Mouse (Mus musculus) CD4-positive, CD25-positive, alpha-beta regulatory T cell, adult 2 months (primary cell): Measurements from ENCODE around the gene Rab6b.
"Not testable (repeated sequence)": the region's sequence is repeated elsewhere in the genome, so short reads cannot be mapped to it uniquely, and the experiment has no call there.

Source experiments
- DNase-seq: peaks from one replicate; pipeline ENCODE4 v3.0.0-alpha.2; 2012; ENCODE audit warnings: low read depth, low spot score

Rab6b gene

DNA sequence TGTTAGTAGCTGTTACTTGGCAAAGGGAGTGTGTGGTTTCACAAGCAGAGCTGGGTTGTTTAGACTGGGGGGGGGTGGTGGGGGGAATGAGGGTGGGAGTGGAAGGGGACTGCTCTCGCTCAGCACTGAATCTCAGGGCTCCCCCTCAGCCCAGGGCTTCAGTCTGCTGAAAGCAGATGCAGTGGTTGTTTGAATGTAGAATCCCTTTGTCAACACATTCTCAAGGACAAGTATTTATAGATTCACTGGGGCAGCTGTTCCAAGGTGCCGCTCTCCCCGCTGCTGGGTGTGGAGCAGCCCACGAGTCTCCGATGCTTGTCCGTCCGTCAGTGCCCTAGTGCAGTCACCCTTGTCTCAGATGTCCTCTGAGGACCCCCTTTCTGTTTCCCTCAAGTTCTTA lies 29.7 kb downstream of the Rab6b start:
- DNase-seq, result no peak

DNA sequence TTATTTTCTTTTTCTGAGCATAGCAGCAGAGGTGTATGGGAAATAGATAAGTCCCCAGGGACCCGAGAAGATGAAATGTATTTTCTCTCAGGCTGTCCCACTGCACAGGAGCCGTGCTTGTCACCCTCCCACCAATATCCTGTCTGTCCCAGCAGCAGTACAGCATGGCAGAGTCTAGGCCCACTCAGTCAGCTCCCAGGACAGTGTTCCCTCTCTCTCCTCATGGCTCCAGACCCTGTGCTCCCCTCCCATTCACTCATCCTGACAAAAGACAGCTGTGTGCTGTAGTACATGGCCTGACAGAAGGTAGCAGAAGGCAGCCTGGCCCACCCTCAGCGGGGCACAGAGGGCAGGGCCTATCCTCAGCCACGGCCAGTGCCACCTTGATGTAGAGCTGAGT lies 32.3 kb downstream of the Rab6b start:
- DNase-seq, result no peak

DNA sequence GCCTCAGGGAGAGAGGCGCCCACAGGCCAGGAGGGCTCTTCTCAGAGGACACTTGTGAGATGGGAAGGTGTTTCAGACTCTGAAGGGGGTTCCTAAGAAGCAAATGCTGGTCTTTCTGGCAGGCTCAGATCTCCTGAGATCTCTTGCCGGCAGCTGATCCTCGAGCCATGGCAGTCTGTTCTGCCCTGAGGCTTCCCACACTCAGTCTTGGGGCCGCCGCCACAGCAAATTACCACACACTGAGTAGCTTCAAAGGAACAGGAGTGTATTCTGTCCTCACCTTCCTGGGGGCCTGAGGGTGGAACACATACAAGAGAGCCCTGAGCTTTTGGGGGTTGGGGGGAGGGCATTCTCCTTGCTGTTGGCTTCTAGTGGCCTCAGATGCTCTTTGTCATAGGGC lies 33.8 kb downstream of the Rab6b start:
- DNase-seq, result no peak

DNA sequence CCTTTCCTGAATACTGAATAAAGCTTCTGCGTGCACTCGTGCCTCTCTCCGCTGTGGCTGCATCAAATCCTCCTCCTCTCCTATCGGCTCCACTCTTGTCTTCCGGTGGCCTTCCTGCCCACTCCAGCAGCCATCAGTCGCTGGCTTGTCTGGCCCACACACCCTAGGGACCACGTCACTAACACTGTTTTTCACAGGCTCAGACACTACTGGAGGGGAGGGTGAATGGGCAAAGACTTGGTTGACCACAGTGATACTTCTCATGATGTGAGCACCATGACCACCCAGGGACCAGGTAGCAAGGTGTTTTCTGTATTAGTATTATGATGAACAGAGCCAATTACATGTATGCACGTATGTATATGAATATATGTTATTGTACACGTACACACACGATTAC lies 34.7 kb downstream of the Rab6b start:
- DNase-seq, result no peak

DNA sequence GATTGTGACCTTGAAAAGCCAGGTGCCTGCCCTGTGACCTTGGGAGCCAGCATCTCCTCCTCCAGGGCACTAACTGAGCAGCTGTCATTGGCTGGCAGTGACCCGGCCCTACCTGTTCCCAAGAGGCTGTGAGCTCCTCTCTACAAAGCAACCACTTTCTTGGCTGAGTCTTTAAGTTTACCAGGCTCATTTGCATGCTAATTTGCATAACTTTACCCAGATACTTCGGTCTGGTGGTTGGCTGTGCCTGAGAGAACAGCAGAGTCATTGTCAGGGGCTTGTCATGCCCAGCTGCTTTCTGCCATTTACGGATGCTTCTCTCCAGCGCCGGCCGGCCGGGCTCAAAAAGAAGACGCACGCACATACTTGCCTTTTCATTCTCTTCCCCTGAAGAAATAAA lies 35.1 kb downstream of the Rab6b start:
- DNase-seq, result no peak

DNA sequence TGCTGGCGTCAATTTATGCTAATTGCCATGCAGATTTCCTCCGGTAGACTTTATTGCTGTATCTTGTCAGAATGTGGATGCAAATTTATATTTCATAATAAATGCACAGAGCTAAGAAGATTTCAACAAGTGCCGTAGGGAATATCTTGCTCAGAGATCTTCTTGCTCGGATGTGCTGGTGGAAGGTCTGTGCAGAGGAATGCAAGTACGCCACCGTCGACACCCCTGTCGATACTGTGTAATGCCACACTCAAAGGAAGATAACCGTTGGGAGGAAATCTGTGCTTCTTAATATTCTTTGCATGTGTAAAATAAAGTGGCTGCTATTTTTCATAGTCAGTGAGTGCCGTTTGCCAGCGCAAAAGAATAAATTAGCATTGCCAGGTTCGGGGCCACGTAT lies 35.5 kb downstream of the Rab6b start:
- DNase-seq, result no peak

DNA sequence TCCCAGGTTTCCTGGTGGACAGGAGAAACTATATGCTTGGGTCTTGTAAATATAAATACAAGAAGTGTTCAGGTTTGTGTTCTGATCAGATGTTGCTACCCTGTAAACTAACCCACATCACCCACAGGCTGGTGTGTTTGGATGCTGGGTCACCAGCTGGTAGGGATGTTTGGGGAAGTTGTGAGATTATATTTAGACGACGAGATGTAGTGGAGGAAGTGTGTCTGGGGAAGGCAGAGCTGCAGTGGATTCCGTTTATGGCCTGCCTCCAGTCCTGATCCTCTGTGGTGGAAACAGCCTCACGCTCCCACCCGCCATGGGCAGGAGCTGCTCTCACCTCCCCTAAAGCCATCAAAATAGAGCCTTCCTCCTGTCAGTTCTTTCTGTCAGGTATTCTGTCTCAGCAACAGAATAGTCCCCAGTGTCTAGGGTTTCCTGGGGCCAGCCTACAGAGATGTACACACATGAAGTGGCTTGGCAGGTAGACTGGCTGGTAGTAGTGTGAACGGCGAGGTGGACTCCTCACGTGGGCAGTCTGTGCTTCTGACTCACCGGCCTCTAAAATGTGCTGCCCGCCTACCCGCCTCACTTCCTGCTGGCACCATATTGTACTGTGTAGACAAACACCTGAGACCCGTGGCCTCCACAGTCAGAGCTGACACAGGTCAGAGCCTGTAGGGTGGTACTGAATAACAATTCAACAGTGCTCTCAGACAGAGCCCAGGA lies 37.6 kb downstream of the Rab6b start:
- DNase-seq, result no peak

DNA sequence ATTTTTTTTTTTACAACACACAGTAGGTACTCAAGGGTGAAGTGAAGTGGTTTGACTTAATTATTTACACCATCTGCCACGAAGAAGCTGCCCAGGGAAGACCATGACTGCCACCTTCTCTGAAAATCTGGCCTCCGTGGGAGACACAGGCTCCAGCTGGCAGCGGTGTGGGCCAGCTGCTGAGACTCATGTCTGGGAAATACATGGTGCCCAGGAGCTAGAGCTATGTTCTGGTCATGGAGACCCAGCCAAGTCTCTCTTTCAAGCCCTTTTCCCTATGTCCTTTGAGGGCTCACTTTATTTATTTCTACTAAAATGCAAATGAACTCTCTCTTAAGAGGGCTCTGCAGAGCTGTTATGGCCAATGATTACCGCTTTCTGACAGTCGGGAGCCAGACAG lies 41.7 kb downstream of the Rab6b start:
- DNase-seq, result no peak

DNA sequence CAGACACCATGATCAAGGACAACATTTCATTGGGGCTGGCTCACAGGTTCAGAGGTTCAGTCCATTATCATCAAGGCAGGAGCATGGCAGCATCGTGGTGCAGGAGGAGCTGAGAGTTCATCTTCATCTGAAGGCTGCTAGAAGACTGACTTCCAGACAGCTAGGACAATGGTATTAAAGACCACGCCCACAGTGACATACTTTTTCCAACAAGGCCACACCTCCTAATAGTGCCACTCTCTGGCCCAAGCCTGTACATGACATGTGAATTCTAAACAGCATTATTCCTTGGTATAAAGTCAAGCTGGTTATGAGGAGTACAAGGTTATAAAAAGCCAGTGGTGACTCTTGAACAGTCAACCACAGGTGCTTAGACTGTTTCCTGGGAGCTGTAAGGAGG lies 43.0 kb downstream of the Rab6b start:
- no peak for DNase-seq

DNA sequence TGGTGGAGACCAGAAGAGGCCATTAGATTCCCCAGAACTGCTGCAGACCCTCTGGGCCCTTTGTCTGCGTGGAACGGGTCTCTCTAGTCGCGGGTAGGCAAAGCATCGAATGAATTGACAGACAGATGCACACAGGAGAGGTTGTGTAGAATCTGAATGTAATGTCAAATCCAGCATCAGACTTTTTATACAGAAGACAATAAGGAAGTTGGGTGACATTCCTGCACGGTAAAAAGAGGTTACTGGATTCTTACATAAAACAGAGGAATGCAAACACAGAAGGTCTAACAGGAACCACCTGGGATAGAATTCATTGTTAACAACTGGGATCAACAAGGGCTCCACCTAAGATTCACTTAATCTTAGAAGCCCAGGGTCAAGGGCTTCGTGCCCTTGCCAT lies 43.6 kb downstream of the Rab6b start:
- not testable (repeated sequence) for DNase-seq

DNA sequence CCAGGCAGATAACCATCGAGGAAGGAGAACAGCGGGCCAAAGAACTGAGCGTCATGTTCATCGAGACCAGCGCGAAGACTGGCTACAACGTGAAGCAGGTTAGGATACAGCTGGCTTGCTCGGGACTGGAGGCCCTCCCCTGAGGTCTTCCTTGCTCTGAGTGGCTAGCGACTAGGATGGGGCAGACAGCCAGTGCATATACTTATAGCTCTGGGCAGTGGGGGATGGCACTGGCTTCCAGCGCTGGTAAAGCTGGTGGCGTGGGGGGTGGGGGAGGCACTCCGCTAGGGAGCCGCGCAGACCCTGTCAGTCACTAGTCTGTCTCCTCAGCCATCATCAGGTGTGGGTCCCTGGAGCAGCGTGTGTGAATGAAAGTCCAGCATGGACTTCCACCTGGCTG lies 52.2 kb downstream of the Rab6b start:
- no peak for DNase-seq

DNA sequence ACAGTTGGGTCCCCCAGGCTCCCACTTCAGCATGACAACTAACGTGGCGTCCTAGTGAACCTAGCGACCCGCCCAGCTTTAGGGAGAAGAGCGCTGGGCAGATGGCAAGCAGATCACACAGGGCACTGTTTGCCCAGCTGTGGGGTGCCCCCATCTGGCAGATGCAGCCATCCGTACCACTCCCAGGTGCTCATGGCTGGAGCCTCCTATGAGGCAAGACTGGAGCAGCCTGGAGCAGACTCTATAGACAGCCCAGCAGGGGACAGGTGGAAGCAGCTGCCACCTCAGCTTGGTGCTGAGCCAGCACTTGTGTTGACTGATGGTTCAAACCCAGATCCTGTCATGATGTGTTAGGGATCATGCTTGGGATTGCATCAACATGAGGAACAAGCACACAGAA lies 56.5 kb downstream of the Rab6b start:
- no peak for DNase-seq

DNA sequence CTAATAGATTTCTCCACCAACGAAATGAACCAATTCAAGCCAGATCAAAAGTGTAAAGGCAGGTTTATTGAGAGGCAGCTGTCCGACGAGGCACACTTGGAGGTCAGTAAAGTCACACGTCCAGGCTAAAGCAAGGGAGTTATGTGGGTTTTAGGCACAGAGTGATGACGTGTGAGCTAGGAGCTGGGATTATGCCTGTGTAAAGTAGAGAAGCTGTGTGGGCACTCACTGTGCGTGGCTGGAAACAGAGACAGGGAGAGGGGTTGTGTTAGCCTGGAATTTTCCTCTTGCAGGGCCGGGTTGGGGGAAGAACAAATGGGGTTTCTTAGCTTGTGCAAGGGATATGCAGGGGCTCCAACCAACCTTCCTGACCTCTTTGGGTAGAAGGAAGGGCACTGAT lies 57.2 kb downstream of the Rab6b start:
- no peak for DNase-seq

DNA sequence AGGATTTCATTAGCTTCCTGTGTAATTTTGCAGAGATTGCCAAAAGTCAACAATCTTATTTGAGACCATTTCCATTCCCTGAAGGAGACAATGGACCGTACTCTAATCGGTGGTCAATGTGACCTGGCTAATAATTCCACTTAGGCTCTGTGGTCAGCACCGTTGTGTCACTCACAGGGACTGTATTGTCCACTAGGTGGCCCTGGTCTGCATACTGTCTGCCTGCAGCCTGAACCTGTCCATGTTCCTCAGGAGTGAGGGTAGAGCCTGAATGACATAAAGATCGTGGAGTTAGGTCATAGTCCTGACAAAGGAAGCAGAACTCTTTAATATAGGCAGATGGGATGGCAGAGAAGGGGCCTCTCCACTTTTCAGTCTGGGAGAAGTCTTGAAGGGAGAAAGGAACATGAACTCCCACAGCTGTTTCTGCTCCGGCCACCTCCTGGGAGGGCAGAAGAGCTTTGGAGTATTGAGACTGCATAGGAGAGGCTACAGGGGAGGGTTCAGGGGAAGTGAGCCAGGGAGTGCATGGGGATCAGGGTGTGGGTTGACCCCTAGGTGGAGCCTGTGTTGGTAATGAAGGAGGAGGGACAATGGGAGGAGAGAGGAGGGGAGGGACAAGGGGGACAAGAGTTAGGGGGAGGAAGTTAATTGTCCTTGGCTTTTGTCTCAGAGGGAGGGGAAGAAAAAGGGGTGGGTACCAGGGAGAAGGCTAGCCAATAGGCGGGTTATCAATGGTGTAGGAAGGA lies 63.4 kb downstream of the Rab6b start:
- no peak for DNase-seq

DNA sequence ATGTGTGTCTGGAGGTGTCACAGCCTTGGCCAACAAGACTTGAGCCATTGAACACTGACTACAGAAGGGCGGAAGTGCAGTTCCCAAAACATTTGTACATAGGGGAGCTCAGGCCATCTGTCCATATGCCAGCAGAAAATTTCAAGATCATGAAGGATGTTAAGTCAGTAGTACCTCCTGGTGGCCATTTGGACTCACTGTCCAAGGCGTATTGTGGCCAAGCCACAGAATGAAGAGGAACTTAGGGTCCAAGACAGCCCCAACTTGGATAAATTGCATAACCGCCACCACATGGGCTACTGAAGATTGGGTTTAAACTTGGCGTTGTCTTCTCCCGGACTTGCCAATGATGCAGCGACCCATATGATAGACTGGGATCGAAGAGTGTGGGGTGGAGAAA lies 64.1 kb downstream of the Rab6b start:
- DNase-seq, result no peak

DNA sequence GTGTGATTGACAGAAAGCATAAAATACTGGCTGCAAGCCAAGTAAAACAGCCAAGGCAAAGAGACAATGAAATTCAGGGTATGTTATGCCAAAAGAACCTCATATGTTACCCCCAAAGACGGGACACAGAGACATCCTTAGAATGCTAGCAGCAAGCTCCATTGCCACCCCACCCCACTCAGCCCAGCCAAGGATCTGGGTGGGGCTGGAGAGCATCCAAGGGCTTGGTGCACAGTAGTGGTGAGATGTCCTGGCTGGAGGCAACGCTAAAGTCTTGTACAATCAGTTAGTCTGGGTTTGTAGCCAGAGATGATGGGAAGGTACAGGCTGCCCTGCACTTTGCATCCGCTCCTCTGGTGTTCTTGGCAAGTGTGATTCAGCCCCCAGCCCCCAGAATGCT lies 68.7 kb downstream of the Rab6b start:
- DNase-seq, result no peak

DNA sequence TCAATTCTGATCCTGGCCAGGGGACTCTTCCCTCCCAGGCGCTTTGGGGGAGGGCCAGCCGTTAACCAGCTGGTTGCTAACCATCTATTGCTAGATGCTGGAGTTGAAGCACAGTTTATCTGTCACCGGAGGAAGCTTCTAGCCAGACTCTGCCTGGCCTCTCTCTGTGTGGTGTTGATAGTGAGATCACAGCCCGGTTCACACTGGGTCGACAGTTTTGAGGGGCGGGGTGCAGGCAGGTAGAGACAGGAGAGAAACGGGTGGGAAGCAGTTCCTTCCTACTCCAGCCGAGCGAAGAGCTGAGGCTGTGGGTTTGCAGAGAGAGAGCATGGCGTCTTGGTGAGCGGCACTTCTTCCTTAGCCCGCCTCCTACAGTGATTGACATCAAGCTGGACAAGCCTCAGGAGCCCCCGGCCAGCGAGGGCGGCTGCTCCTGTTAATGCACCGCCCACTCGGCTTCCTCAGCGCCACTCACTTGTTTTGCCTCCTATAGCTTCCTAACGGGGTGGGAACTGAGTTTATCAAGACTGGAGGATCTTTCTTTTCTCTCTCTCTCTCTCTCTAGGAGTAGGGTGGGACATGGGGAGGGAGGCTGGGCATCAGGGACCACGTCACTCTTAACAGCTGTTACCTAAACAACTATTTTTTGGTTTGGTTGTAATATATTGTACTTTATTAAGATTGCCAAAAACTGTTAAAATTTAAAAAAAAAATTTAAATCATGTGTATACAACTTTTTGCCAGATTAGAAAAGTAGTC lies 69.4 kb downstream of the Rab6b start:
- DNase-seq, result peak; percentile 80

DNA sequence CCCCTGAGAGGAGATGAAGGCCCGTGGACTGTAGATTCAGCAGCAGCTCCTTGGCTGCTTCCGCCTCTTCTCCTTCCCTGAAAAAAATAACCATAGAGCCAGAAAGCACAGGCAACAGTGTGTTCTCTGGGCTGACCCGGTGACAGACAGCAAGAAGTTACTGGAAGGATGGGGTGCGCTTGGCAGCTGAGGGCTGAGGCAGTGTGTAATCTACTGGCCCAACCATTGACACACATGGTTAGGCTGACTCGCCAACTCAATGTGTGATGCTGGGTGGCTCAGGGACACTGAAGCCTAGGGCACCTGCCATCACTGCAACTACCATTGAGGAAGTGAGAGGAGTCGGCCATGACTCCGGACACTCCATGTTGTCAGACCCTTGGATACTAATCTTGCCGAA lies 70.3 kb downstream of the Rab6b start:
- no peak for DNase-seq

DNA sequence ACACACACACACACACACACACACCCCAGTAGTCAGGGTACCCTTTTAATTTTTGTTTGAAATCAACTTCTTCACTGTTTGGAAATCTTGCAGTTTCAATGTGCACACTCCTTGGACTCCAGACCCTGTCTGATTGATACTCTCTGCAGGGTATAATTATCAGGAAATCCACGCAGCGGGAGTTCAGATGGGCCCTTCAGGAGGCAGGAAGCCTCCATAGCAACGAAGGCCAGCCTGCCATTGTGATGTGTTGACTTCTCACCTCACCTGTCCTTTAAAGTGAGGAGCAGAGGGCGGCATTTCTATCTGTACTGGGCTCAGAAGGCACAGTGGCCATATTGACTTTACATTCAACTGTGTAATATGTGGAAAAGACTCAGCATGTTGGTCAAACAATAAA lies 73.3 kb downstream of the Rab6b start:
- DNase-seq, result no peak

DNA sequence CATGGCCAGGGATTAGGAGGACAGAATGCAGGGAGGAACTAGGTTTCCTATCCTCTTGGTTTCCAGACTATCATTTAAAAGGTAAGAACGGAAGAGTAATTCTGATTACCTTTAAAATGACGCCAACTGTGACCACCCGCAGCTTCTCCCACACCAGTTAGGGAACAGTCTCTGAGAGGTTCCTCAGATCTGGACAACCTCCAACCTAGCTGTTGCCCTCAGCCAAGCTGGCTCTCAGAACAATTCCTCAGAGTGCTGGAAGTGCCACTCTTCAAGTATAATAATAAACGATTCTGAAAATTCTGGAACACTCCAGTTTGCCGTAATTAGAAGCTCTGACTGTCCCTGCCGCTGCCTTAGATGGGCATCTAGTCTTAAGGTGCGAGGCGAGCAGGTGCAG lies 74.4 kb downstream of the Rab6b start:
- no peak for DNase-seq

DNA sequence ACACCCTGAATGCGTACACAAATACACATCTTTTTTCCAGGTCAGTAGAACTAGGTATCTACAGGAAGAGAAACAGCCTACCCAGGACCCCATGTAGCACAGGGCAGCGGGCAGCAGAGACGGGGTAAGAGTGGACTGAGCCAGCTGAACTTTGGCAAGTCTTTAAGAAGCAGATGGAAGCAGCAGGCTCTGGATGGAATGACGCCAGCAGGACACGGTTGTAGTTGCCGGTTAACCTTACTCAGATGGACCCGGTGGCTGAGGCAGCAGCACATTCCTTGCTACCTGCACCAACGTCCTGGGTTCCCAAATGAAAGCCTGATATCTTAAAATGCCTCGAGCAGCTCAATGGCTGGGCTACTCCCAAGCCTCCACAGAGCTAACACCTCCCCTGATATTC lies 75.2 kb downstream of the Rab6b start:
- DNase-seq, result no peak

DNA sequence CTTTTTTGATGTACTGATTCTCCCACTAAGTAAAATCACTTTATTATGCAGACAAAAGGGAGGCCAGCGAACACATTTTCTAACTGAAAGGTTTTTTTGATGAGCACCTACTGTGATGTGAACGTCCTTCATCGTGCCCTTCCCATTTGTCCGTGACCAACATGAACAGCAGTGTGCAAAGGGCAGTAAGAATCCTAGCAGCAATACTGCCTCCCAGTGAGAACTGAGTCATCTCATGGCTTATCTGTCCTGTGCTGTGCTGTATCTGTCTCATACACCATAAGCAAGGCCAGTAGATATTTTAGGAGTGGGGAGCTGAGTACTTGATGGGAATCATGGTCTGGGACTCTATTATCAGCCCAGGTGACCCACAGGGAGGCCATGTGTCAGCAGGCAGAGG lies 76.8 kb downstream of the Rab6b start:
- no peak for DNase-seq
